Mouse (Mus musculus) neural tube, embryonic 11.5 days (tissue): ENCODE results near the gene Set. TPM values are rescaled to one million over a fixed set of nuclear protein-coding genes. Genes with fewer than 3 reads are reported as not detected.

Experiments
- ATAC-seq: fragments of 200-750 bp; cut with Nextera tagmentation; 2 replicates; pipeline ENCODE4 v1.8.0; 2017; ENCODE audit warnings: moderate number of reproducible peaks, mild to moderate bottlenecking, moderate TSS enrichment, moderate library complexity; ENCODE audit not compliant: insufficient read depth, low FRiP score, low TSS enrichment
- DNase-seq: peaks from one replicate; pipeline ENCODE4 v3.0.0-alpha.2; 2015; ENCODE audit warnings: low spot score
- H3K27ac ChIP-seq: fragments of 300-500 bp; sonication (generic); 2 replicates; pipeline ENCODE4 v1.5.1; 2014; ENCODE audit warnings: low read depth, mild to moderate bottlenecking, low read length
- H3K27me3 ChIP-seq: fragments of 300-500 bp; sonication (generic); 2 replicates; pipeline ENCODE4 v1.6.1; 2014; ENCODE audit warnings: mild to moderate bottlenecking, low read length, mixed read lengths; ENCODE audit not compliant: control insufficient read depth, insufficient read depth
- H3K36me3 ChIP-seq: fragments of 300-500 bp; sonication (generic); 2 replicates; pipeline ENCODE4 v1.6.1; 2014; ENCODE audit warnings: mild to moderate bottlenecking, low read length, moderate library complexity, mixed read lengths; ENCODE audit not compliant: control insufficient read depth, insufficient read depth
- H3K4me1 ChIP-seq: fragments of 300-500 bp; sonication (generic); 2 replicates; pipeline ENCODE4 v1.6.1; 2014; ENCODE audit warnings: low read length, mixed read lengths; ENCODE audit not compliant: control insufficient read depth, insufficient read depth
- H3K4me2 ChIP-seq: fragments of 300-500 bp; sonication (generic); 2 replicates; pipeline ENCODE4 v1.6.1; 2014; ENCODE audit warnings: low read depth, mild to moderate bottlenecking, moderate library complexity
- H3K4me3 ChIP-seq: fragments of 300-500 bp; sonication (generic); 2 replicates; pipeline ENCODE4 v1.5.1; 2014; ENCODE audit warnings: low read depth, low read length
- H3K9ac ChIP-seq: fragments of 300-500 bp; sonication (generic); 2 replicates; pipeline ENCODE4 v1.6.1; 2014; ENCODE audit warnings: mild to moderate bottlenecking, low read length
- H3K9me3 ChIP-seq: fragments of 300-500 bp; sonication (generic); 2 replicates; pipeline ENCODE4 v1.6.1; 2016; ENCODE audit warnings: low read length; ENCODE audit not compliant: control insufficient read depth
- WGBS: fragments of 180-500 bp; shearing (Covaris S2); extraction: QIAGEN DNeasy Blood & Tissue Kit; methylation state at CpG from one replicate; pipeline ENCODE4 v1.1.7; 2014; 5-methylcytosine and 5-hydroxymethylcytosine counted together
- polyA plus RNA-seq: library from polyadenylated mRNA; unstranded; fragments of >200 nt; fragmentation: Nextera tagmentation; extraction: Ambion mirVana; gene quantifications from 2 replicates; pipeline ENCODE4 v1.2.1, GENCODE M21; 2014

Set gene
- polyA plus RNA-seq, 1 experiment from 2014 or later = 647 TPM

DNA sequence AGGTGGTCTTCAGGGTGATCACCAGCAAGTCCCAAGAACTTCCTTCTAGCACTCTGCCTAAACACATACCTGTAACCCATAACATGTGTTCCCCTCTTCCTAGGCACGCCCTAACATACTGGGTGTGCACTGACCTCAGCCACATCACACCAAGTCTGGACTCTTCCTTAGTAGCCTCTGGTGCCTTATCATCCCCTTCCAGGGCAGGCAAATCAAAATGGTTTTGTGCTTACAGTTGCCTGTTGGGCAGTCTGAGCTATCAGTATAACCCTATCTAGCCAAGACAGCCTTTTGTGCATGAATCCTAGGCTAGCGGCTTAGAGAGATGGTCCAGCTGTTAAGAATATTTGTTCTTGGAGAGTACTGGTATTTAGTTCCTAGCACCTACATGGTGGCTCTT is 54.3 kb downstream of the Set start:
- Histone ChIP-seq H3K4me2 (no peak overlapping the region), H3K9me3 (no peaks in the 10 kb centered on the region), H3K36me3 (peaks cover 15% of the 10 kb centered on the region), H3K27ac (no peak overlapping the region), H3K9ac (no peak overlapping the region), H3K4me1 (no peaks in the 10 kb centered on the region), H3K4me3 (no peak overlapping the region), H3K27me3 (no peaks in the 10 kb centered on the region)
- ATAC-seq = no peak
- 94% methylated on average over 2 of the region's 2 CpGs for WGBS
- DNase-seq = no peak

DNA sequence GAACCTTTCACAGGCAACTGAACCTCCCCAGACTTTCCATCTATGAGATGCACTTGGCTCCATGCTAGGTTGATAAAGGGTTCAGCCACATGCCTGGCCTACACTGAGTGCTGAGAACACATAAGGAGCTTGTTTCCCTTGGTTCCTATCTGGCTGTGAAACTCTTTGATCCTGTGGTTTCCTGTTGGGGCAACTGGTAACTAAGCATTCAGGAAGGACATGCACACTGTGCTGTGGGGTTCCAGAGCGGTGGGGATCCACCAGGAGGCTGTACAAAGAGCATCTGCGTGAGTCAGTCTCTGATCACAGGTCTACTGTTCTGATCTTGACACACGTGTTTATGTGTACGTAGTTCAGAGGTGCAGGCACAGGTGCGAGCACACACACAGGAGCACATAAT is 55.4 kb downstream of the Set start:
- no peak overlapping the region for H3K4me2 ChIP-seq
- no peak overlapping the region for H3K9ac ChIP-seq
- no peak overlapping the region for H3K4me3 ChIP-seq
- H3K27ac ChIP-seq = no peak overlapping the region
- peaks cover 13% of the 10 kb centered on the region for H3K36me3 ChIP-seq
- 93% methylated on average over 5 of the region's 5 CpGs for WGBS
- ATAC-seq (no peak), DNase-seq (no peak)
- H3K4me1 ChIP-seq = no peaks in the 10 kb centered on the region
- no peaks in the 10 kb centered on the region for H3K9me3 ChIP-seq
- no peaks in the 10 kb centered on the region for H3K27me3 ChIP-seq

DNA sequence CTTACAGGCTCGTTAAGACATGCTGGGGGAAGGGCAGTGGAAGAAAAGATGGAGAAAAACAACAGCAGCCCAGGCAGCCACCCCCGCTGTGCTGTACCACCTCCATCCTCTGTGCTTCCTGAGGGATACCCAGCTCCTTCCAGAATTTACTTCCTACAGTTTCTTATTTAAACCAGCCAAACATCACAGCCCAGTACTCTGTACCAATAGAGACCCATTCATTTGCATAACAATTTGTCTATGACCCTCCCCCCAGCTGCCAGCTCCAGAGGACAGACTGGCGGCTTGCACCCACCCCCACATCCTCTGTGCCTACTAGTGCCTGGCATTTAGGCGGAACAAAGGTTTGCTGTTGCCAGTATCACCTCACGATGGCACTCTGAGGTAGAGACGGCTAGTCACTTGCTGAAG is 62.5 kb downstream of the Set start:
- ATAC-seq = no peak
- Histone ChIP-seq H3K9me3 (no peaks in the 10 kb centered on the region), H3K4me3 (no peak overlapping the region), H3K27ac (no peak overlapping the region), H3K9ac (peak overlapping the region; percentile 39; the same call in 1 of the 2 replicates), H3K4me1 (peaks cover 15% of the 10 kb centered on the region), H3K36me3 (no peaks in the 10 kb centered on the region), H3K27me3 (no peaks in the 10 kb centered on the region), H3K4me2 (no peak overlapping the region)
- WGBS = 19% methylated on average over 6 of the region's 6 CpGs
- DNase-seq = no peak

DNA sequence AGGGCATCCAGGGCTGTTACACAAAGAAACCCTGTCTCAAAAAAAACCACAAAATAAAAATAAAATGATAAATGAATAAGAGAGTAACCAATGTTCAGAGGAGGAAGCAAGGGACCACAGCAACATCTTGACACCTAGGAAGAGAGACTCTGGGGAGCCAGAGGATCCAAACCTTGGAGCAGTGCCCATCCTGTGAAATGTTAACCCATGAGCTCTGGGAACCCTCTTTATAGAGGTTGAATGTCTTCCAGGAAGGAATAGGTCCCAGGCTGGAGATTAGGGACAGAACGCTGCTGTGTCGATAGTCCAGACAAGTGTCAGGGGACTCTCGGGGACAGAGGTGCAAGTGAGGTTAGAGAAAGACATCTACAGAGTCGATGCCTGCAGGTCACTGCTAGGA is 63.1 kb downstream of the Set start:
- no peak overlapping the region for H3K27ac ChIP-seq
- H3K9ac ChIP-seq = no peak overlapping the region
- ATAC-seq = no peak
- 87% methylated on average over 4 of the region's 4 CpGs for WGBS
- H3K27me3 ChIP-seq = no peaks in the 10 kb centered on the region
- H3K4me3 ChIP-seq = no peak overlapping the region
- H3K4me1 ChIP-seq = peaks cover 15% of the 10 kb centered on the region
- DNase-seq = no peak
- no peaks in the 10 kb centered on the region for H3K36me3 ChIP-seq
- no peak overlapping the region for H3K4me2 ChIP-seq
- H3K9me3 ChIP-seq = no peaks in the 10 kb centered on the region

Other genes starting within 250 kb of the Set start
- 21.9 and 23.9 TPM in 2 replicates for gene Urm1, start 237.3 kb upstream of the Set start, polyA plus RNA-seq
- 17.5 and 20.2 TPM in 2 replicates for gene Cercam, start 188.2 kb upstream of the Set start, polyA plus RNA-seq
- 74.6 and 78.9 TPM in 2 replicates for gene Odf2, start 168.2 kb upstream of the Set start, polyA plus RNA-seq
- gene Gle1, start 122.0 kb upstream of the Set start, polyA plus RNA-seq = 61.5 and 71.3 TPM in 2 replicates
- gene Sptan1, start 91.8 kb upstream of the Set start, polyA plus RNA-seq = 194 and 196 TPM in 2 replicates
- 29.3 and 30.6 TPM in 2 replicates for gene Wdr34, start 8.5 kb upstream of the Set start, polyA plus RNA-seq
- gene Pkn3, start 20.3 kb downstream of the Set start, polyA plus RNA-seq = 6.7 and 7.0 TPM in 2 replicates
- gene Zdhhc12, start 36.3 kb downstream of the Set start, polyA plus RNA-seq = 28.3 and 31.1 TPM in 2 replicates
- 5.4 and 5.9 TPM in 2 replicates for gene Zer1, start 67.2 kb downstream of the Set start, polyA plus RNA-seq
- 12.4 and 15.3 TPM in 2 replicates for gene Tbc1d13, start 76.4 kb downstream of the Set start, polyA plus RNA-seq
- 14.6 and 15.2 TPM in 2 replicates for gene Endog, start 114.1 kb downstream of the Set start, polyA plus RNA-seq
- 70.8 and 75.2 TPM in 2 replicates for gene Spout1, start 121.1 kb downstream of the Set start, polyA plus RNA-seq
- gene Kyat1, start 148.5 kb downstream of the Set start, polyA plus RNA-seq = 10.5 and 12.0 TPM in 2 replicates
- gene Lrrc8a, start 180.3 kb downstream of the Set start, polyA plus RNA-seq = 46.6 and 49.7 TPM in 2 replicates
- gene Gm28035, start 183.2 kb downstream of the Set start, polyA plus RNA-seq = 0.17 TPM in 1 of 2 replicates, not detected in the other
- 2.3 and 2.5 TPM in 2 replicates for gene Phyhd1, start 208.8 kb downstream of the Set start, polyA plus RNA-seq
- not detected in 2 replicates for gene Gm28038, start 223.7 kb downstream of the Set start, polyA plus RNA-seq
- gene Dolk, start 229.0 kb downstream of the Set start, polyA plus RNA-seq = 23.9 and 27.9 TPM in 2 replicates
- 57.3 and 60.0 TPM in 2 replicates for gene Nup188, start 229.0 kb downstream of the Set start, polyA plus RNA-seq